Mouse (Mus musculus): ENCODE data around the gene Fnbp1l.

The Fnbp1l gene

GRCm38 (mm10) chr3:122618991-122619930, at the start of gene Fnbp1l:
TSS of gene Fnbp1l (minus strand) at chr3:122619715.
- DNase-seq, result peak; percentile 20

- DNase-seq, result no peak
Observed at GRCm38 (mm10) chr3:122660795-122661194, 41.3 kb upstream of the Fnbp1l start.

- no peak for DNase-seq
Observed at GRCm38 (mm10) chr3:122659261-122659917, 39.9 kb upstream of the Fnbp1l start.

- no peak for DNase-seq
Observed at GRCm38 (mm10) chr3:122647195-122647837, 27.8 kb upstream of the Fnbp1l start.

- DNase-seq, result no peak
Observed at GRCm38 (mm10) chr3:122640286-122640685, 20.8 kb upstream of the Fnbp1l start.

GRCm38 (mm10) chr3:122639197-122639475, 19.6 kb upstream of the Fnbp1l start:
- DNase-seq, result no peak

GRCm38 (mm10) chr3:122638329-122639196, 19.0 kb upstream of the Fnbp1l start:
- DNase-seq, result peak; percentile 91

GRCm38 (mm10) chr3:122637280-122637679, 17.8 kb upstream of the Fnbp1l start:
- DNase-seq, result no peak

GRCm38 (mm10) chr3:122635246-122635645, 15.7 kb upstream of the Fnbp1l start:
- DNase-seq, result no peak

- DNase-seq, result no peak
Observed at GRCm38 (mm10) chr3:122629580-122629979, 10.1 kb upstream of the Fnbp1l start.

- no peak for DNase-seq
Observed at GRCm38 (mm10) chr3:122628956-122629355, 9.4 kb upstream of the Fnbp1l start.

GRCm38 (mm10) chr3:122628546-122628945, 9.0 kb upstream of the Fnbp1l start:
- no peak for DNase-seq

- DNase-seq, result no peak
Observed at GRCm38 (mm10) chr3:122627846-122628245, 8.3 kb upstream of the Fnbp1l start.

GRCm38 (mm10) chr3:122624591-122624990, 5.1 kb upstream of the Fnbp1l start:
- DNase-seq, result peak; percentile 19

- peak; percentile 19 for DNase-seq
Observed at GRCm38 (mm10) chr3:122620285-122620931, 893 bp upstream of the Fnbp1l start.

- peak; percentile 4 for DNase-seq
Observed at GRCm38 (mm10) chr3:122619931-122620284, 393 bp upstream of the Fnbp1l start.

GRCm38 (mm10) chr3:122618402-122618801, 1.1 kb downstream of the Fnbp1l start:
- DNase-seq, result peak; percentile 6

- no peak for DNase-seq
Observed at GRCm38 (mm10) chr3:122617613-122618340, 1.7 kb downstream of the Fnbp1l start.

GRCm38 (mm10) chr3:122612537-122612936, 7.0 kb downstream of the Fnbp1l start:
- DNase-seq, result no peak

- no peak for DNase-seq
Observed at GRCm38 (mm10) chr3:122611761-122612160, 7.8 kb downstream of the Fnbp1l start.

- no peak for DNase-seq
Observed at GRCm38 (mm10) chr3:122606105-122606801, 13.3 kb downstream of the Fnbp1l start.
